Mouse (Mus musculus): ENCODE measurements at regions not wholly inside any gene's neighbourhood (a gene's known extent, or its start where the extent isn't known, plus 50 kb on each side); places are given as distances from the start of the nearest gene placed in this dataset.

DNA sequence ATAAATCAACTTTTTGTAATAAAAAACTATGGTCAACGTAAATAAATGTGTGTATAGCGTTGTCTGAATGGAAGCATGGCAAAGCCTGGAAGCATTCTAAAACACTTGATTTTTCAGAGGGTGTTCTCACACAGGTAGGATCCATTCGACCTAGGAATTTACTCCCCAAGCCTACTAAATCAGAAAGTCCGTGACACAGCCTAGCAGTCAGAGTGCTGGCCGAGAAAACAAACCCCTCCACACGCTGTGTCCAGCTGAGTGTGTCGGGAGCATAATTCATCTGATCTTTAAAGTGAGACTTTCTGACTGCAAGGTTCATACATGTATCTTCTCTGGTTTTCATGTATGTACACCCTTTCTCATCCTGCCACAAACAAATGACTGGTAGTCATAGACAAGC is 58.8 kb upstream of the Sfrp2 start:
- Histone ChIP-seq H3K4me1 (ENCODE audit: control insufficient read depth, insufficient read depth, low read length) (peaks cover 8% of the 10 kb centered on the region; the same call in 1 of the 2 replicates), H3K4me2 (replicated peaks; ENCODE audit: low read depth, low read length) (no peak overlapping the region), H3K27me3 (ENCODE audit: control insufficient read depth, insufficient read depth, low read length) (no peaks in the 10 kb centered on the region), H3K9ac (replicated peaks; ENCODE audit: low read depth, low read length) (no peak overlapping the region), H3K36me3 (ENCODE audit: control insufficient read depth, insufficient read depth, low read length) (no peaks in the 10 kb centered on the region), H3K9me3 (ENCODE audit: control insufficient read depth, low read depth, low read length) (no peaks in the 10 kb centered on the region), H3K4me3 (ENCODE audit: low read depth, low read length) (no peak overlapping the region), H3K27ac (ENCODE audit: low read length) (no peak overlapping the region)
- WGBS = 75% methylated on average over 7 of the region's 7 CpGs
- ATAC-seq (ENCODE audit: insufficient number of reproducible peaks, insufficient read depth, low FRiP score, low read depth) = no peak

DNA sequence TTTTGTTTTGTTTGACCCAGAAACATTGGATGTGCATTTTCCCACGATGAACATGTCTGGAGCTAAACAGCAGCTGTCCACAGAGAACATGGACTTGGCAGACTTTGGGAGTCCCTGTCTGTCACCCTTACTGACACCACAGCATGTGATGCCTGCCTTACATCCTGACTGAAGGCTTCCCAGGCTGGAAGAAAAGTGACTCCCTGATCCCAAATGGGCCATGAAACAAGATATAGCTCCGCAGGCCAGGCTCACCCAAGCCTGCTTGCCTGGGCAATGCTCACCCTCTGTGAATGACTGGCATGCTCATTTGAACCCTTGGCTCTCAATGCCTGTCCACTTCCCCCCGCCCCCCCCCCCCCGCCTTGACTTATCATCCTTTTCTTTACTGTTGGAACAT is 57.1 kb upstream of the Sfrp2 start:
- Histone ChIP-seq H3K4me2 (replicated peaks; ENCODE audit: low read depth, low read length) (no peak overlapping the region), H3K9me3 (ENCODE audit: control insufficient read depth, low read depth, low read length) (no peaks in the 10 kb centered on the region), H3K9ac (replicated peaks; ENCODE audit: low read depth, low read length) (no peak overlapping the region), H3K27me3 (ENCODE audit: control insufficient read depth, insufficient read depth, low read length) (no peaks in the 10 kb centered on the region), H3K27ac (ENCODE audit: low read length) (no peak overlapping the region), H3K36me3 (ENCODE audit: control insufficient read depth, insufficient read depth, low read length) (no peaks in the 10 kb centered on the region), H3K4me3 (ENCODE audit: low read depth, low read length) (no peak overlapping the region), H3K4me1 (ENCODE audit: control insufficient read depth, insufficient read depth, low read length) (peaks cover 8% of the 10 kb centered on the region; the same call in 1 of the 2 replicates)
- WGBS = 70% methylated on average over 4 of the region's 4 CpGs
- ATAC-seq (ENCODE audit: insufficient number of reproducible peaks, insufficient read depth, low FRiP score, low read depth) = no peak

DNA sequence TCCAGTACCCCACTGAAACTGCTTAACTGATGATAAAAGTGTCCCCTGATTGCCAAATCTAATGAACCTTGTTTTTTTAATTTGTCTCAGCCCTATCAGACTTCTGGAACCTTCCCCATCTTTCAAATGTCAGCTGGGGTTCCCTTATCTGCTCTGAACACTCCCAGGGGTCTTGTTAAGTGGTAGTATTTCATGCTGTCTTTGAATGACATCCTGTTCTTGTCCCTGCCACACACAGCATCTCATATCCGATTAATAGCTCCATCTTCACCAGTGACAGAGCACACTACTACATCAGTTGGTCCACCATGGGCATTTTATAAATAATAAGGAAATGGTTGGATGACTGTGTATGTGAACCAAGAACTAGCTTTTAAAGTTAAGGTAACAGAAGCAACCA is 56.6 kb upstream of the Sfrp2 start:
- H3K27ac ChIP-seq (ENCODE audit: low read length) = no peak overlapping the region
- H3K36me3 ChIP-seq (ENCODE audit: control insufficient read depth, insufficient read depth, low read length) = no peaks in the 10 kb centered on the region
- no peaks in the 10 kb centered on the region for H3K27me3 ChIP-seq (ENCODE audit: control insufficient read depth, insufficient read depth, low read length)
- no peak overlapping the region for H3K9ac ChIP-seq (replicated peaks; ENCODE audit: low read depth, low read length)
- H3K4me3 ChIP-seq (ENCODE audit: low read depth, low read length) = no peak overlapping the region
- H3K9me3 ChIP-seq (ENCODE audit: control insufficient read depth, low read depth, low read length) = no peaks in the 10 kb centered on the region
- ATAC-seq (ENCODE audit: insufficient number of reproducible peaks, insufficient read depth, low FRiP score, low read depth) = no peak
- peaks cover 8% of the 10 kb centered on the region; the same call in 1 of the 2 replicates for H3K4me1 ChIP-seq (ENCODE audit: control insufficient read depth, insufficient read depth, low read length)
- H3K4me2 ChIP-seq (replicated peaks; ENCODE audit: low read depth, low read length) = no peak overlapping the region
- WGBS = 50% methylated on average over 1 of the region's 1 CpGs

- Histone ChIP-seq H3K4me3 (ENCODE audit: low read depth, low read length) (no peak overlapping the region), H3K36me3 (ENCODE audit: control insufficient read depth, insufficient read depth, low read length) (no peaks in the 10 kb centered on the region), H3K9ac (replicated peaks; ENCODE audit: low read depth, low read length) (no peak overlapping the region), H3K4me2 (replicated peaks; ENCODE audit: low read depth, low read length) (no peak overlapping the region), H3K27ac (ENCODE audit: low read length) (no peak overlapping the region), H3K27me3 (ENCODE audit: control insufficient read depth, insufficient read depth, low read length) (no peaks in the 10 kb centered on the region), H3K4me1 (ENCODE audit: control insufficient read depth, insufficient read depth, low read length) (peaks cover 8% of the 10 kb centered on the region; the same call in 1 of the 2 replicates), H3K9me3 (ENCODE audit: control insufficient read depth, low read depth, low read length) (no peaks in the 10 kb centered on the region)
- ATAC-seq (ENCODE audit: insufficient number of reproducible peaks, insufficient read depth, low FRiP score, low read depth) = no peak
- WGBS = 33% methylated on average over 10 of the region's 10 CpGs
These were observed 55.1 kb upstream of the Sfrp2 start for GRCm38 (mm10) chr3:83710995-83711541.

DNA sequence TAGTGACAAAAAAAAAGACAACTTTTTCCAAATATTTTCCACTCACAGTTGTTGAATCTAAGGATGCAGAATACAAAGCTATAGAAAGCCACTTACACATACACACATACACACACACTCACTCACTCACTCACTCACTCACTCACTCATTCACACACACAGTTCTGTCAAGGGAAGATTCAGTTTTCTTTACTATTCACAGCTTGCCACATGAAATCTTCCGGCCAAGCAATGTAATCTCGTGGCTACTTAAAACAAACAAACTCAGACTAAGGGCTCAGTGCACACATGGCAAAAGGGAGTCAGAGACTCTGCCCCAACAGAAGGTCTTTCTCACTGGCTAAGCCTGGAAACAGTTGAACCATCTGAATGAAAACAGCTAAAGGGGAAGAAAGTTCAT is 53.8 kb upstream of the Sfrp2 start:
- H3K9me3 ChIP-seq (ENCODE audit: control insufficient read depth, low read depth, low read length) = no peaks in the 10 kb centered on the region
- no peak overlapping the region for H3K27ac ChIP-seq (ENCODE audit: low read length)
- no peaks in the 10 kb centered on the region for H3K27me3 ChIP-seq (ENCODE audit: control insufficient read depth, insufficient read depth, low read length)
- ATAC-seq (ENCODE audit: insufficient number of reproducible peaks, insufficient read depth, low FRiP score, low read depth) = no peak
- H3K4me2 ChIP-seq (replicated peaks; ENCODE audit: low read depth, low read length) = no peak overlapping the region
- no peak overlapping the region for H3K9ac ChIP-seq (replicated peaks; ENCODE audit: low read depth, low read length)
- H3K4me3 ChIP-seq (ENCODE audit: low read depth, low read length) = no peak overlapping the region
- WGBS = 33% methylated on average over 2 of the region's 2 CpGs
- no peaks in the 10 kb centered on the region for H3K36me3 ChIP-seq (ENCODE audit: control insufficient read depth, insufficient read depth, low read length)
- H3K4me1 ChIP-seq (ENCODE audit: control insufficient read depth, insufficient read depth, low read length) = peaks cover 8% of the 10 kb centered on the region; the same call in 1 of the 2 replicates

GRCm38 (mm10) chr3:83714572-83714971 is 51.5 kb upstream of the Sfrp2 start:
- Histone ChIP-seq H3K4me3 (ENCODE audit: low read depth, low read length) (no peak overlapping the region), H3K4me1 (ENCODE audit: control insufficient read depth, insufficient read depth, low read length) (peaks cover 12% of the 10 kb centered on the region; the same call in 1 of the 2 replicates), H3K4me2 (replicated peaks; ENCODE audit: low read depth, low read length) (no peak overlapping the region), H3K27me3 (ENCODE audit: control insufficient read depth, insufficient read depth, low read length) (no peaks in the 10 kb centered on the region), H3K9me3 (ENCODE audit: control insufficient read depth, low read depth, low read length) (no peaks in the 10 kb centered on the region), H3K27ac (ENCODE audit: low read length) (no peak overlapping the region), H3K36me3 (ENCODE audit: control insufficient read depth, insufficient read depth, low read length) (no peaks in the 10 kb centered on the region), H3K9ac (replicated peaks; ENCODE audit: low read depth, low read length) (no peak overlapping the region)
- WGBS = 67% methylated on average over 6 of the region's 6 CpGs
- no peak for ATAC-seq (ENCODE audit: insufficient number of reproducible peaks, insufficient read depth, low FRiP score, low read depth)

Data from stomach, embryonic 14.5 days (tissue).